Mouse (Mus musculus) heart, embryonic 10.5 days (tissue): ENCODE results near the gene Mrpl33. TPM values are rescaled to one million over a fixed set of nuclear protein-coding genes. Genes with fewer than 3 reads are reported as not detected.

Experiments used
- DNase-seq: peaks from one replicate; pipeline ENCODE4 v3.0.0-alpha.2; 2017; ENCODE audit warnings: low spot score
- H3K27ac ChIP-seq: fragments of 300-500 bp; sonication (generic); 2 replicates; pipeline ENCODE4 v1.5.1; 2016; ENCODE audit warnings: mild to moderate bottlenecking
- H3K27me3 ChIP-seq: fragments of 300-500 bp; sonication (generic); 2 replicates; pipeline ENCODE4 v1.6.1; 2016; ENCODE audit warnings: mild to moderate bottlenecking; ENCODE audit not compliant: poor library complexity, insufficient read depth, severe bottlenecking
- H3K36me3 ChIP-seq: fragments of 300-500 bp; sonication (generic); 2 replicates; pipeline ENCODE4 v1.6.1; 2016; ENCODE audit warnings: mild to moderate bottlenecking, moderate library complexity
- H3K4me1 ChIP-seq: fragments of 300-500 bp; sonication (generic); 2 replicates; pipeline ENCODE4 v1.6.1; 2016; ENCODE audit warnings: mild to moderate bottlenecking
- H3K4me3 ChIP-seq: fragments of 300-500 bp; sonication (generic); 2 replicates; pipeline ENCODE4 v1.5.1; 2016; ENCODE audit warnings: mild to moderate bottlenecking, moderate library complexity
- H3K9me3 ChIP-seq: fragments of 300-500 bp; sonication (generic); 2 replicates; pipeline ENCODE4 v1.6.1; 2016; ENCODE audit warnings: mild to moderate bottlenecking, moderate library complexity
- WGBS: fragments of 180-500 bp; shearing (Covaris S2); methylation state at CpG from one replicate; pipeline ENCODE4 v1.1.7; 2016; 5-methylcytosine and 5-hydroxymethylcytosine counted together
- polyA plus RNA-seq: library from polyadenylated mRNA; unstranded; fragments of >200 nt; fragmentation: Nextera tagmentation; extraction: Ambion mirVana; gene quantifications from 2 replicates; pipeline ENCODE4 v1.2.1, GENCODE M21; 2016

The Mrpl33 gene
- polyA plus RNA-seq, 1 experiment from 2014 or later: 294 TPM

- Histone ChIP-seq H3K4me1 (no peaks in the 10 kb centered on the region), H3K9me3 (no peaks in the 10 kb centered on the region), H3K36me3 (0 out of 2 replicates have a peak, but pooled peaks cover 7% of the 10 kb centered on the region), H3K4me3 (no peak overlapping the region), H3K27ac (no peak overlapping the region), H3K27me3 (no peaks in the 10 kb centered on the region)
- no peak for DNase-seq
- 90% methylated on average over 2 of the region's 2 CpGs for WGBS
Observed at GRCm38 (mm10) chr5:31650518-31651288, 54.0 kb downstream of the Mrpl33 start.

- no peaks in the 10 kb centered on the region for H3K27me3 ChIP-seq
- H3K27ac ChIP-seq: no peak overlapping the region
- H3K4me3 ChIP-seq: no peak overlapping the region
- H3K4me1 ChIP-seq: no peaks in the 10 kb centered on the region
- no peak for DNase-seq
- 79% methylated on average over 1 of the region's 1 CpGs for WGBS
- H3K9me3 ChIP-seq: no peaks in the 10 kb centered on the region
- H3K36me3 ChIP-seq: 0 out of 2 replicates have a peak, but pooled peaks cover 7% of the 10 kb centered on the region
Observed at GRCm38 (mm10) chr5:31655688-31656190, 59.0 kb downstream of the Mrpl33 start.

DNA sequence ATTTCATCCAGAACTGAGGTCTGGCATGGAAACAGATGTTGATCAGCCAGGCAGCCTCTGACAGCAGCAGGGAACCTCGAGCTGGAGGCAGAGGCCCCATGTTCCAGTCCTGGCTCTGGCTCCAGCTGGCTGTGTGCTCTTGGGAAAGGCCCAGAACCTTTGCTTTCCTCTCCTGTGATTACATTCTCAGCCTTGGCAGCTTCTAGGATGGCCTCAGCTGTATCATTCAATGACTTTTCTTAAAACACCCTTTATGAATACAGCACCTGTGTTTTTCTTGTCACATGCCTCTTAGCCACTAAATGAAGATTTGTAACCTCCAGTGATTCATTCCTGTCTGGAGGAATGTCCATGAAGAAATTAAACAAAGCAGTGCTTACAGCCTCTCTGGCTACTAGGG, 69.4 kb downstream of the Mrpl33 start:
- WGBS: 46% methylated on average over 1 of the region's 1 CpGs
- Histone ChIP-seq H3K9me3 (no peaks in the 10 kb centered on the region), H3K4me3 (no peak overlapping the region), H3K36me3 (no peaks in the 10 kb centered on the region), H3K4me1 (peaks cover 7% of the 10 kb centered on the region; the same call in 1 of the 2 replicates), H3K27ac (no peak overlapping the region), H3K27me3 (no peaks in the 10 kb centered on the region)
- no peak for DNase-seq

DNA sequence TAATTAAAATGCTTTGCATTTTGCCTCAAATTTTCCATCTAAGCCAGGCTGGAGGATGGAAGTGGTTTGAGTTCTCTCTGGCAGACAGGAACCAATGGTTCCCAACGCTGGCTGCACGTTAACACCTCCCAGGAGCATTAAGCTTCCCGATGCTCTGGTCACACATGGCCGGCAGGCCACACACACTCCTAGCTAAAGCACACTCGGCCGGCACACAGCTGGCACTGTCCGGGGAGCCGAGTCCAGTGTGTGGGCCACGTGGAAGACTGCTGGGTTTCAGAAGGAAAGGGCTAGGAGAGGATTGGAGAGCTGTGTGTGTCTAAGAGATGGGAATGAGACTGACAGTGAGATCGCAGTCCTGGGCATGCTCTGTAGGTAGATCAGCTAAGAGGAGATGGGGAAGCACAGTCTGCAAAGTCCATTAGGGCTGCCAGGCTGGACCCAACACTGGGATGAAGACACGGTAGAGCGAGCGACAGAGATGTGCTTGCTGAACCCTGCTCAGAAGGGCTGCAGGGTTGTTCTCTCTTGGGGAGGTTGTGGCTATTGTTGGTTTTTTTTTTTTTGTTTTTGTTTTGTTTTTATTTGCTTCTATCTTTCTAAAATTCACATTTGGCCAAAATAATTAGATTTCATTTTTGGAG, 71.7 kb downstream of the Mrpl33 start:
- no peak for DNase-seq
- WGBS: 85% methylated on average over 13 of the region's 13 CpGs

DNA sequence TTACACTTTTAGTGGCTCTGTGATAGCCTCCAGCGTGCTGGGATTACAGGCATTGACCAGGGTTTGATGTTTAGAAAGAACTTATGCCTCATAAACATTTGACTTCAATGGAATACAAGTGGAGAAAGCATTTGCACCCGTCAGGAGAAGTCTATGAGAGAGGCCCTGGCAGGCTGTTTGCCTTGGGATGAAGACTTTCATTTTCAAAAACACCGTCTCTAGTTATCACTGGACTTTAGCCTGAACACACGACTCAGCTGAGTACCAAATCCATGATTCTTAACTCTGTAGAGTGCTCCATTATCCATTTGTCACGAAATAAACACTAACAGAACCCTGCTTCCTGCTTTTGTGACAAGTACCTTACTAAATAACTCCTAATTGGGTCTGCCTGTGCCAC, 73.2 kb downstream of the Mrpl33 start:
- Histone ChIP-seq H3K27ac (no peak overlapping the region), H3K4me3 (no peak overlapping the region), H3K27me3 (no peaks in the 10 kb centered on the region), H3K4me1 (peaks cover 7% of the 10 kb centered on the region; the same call in 1 of the 2 replicates), H3K36me3 (no peaks in the 10 kb centered on the region), H3K9me3 (no peaks in the 10 kb centered on the region)
- 73% methylated on average over 5 of the region's 5 CpGs for WGBS
- DNase-seq: no peak

More for the DNA sequence above, 71.7 kb downstream of the Mrpl33 start:
- no peaks in the 10 kb centered on the region for H3K9me3 ChIP-seq
- no peak overlapping the region for H3K27ac ChIP-seq
- H3K4me3 ChIP-seq: no peak overlapping the region
- peaks cover 7% of the 10 kb centered on the region; the same call in 1 of the 2 replicates for H3K4me1 ChIP-seq
- no peaks in the 10 kb centered on the region for H3K36me3 ChIP-seq
- no peaks in the 10 kb centered on the region for H3K27me3 ChIP-seq

DNA sequence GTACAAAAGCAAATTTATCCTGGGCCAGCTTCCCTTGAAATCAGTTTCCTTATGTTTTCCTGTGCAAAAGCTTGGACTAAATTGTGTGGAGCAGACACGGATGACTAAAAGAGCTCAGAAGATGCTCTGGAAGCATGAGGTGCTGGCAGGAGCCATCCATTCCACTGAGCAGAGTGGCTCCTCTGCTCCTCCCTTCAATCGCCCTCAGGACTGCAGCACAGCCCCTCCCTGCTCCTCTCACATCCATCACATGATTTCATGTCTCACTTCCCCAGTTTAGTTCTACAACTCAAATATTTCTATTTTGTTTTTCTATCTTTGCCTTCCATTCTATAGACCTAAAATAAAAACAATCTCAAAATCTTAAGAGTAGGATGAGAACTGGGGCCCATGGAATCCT, 74.4 kb downstream of the Mrpl33 start:
- Histone ChIP-seq H3K27ac (no peak overlapping the region), H3K4me3 (no peak overlapping the region), H3K9me3 (no peaks in the 10 kb centered on the region), H3K36me3 (no peaks in the 10 kb centered on the region), H3K4me1 (peaks cover 7% of the 10 kb centered on the region; the same call in 1 of the 2 replicates), H3K27me3 (no peaks in the 10 kb centered on the region)
- DNase-seq: no peak
- WGBS: 56% methylated on average over 2 of the region's 2 CpGs

- WGBS: 70% methylated on average over 2 of the region's 2 CpGs
- H3K36me3 ChIP-seq: no peaks in the 10 kb centered on the region
- no peak overlapping the region for H3K27ac ChIP-seq
- DNase-seq: no peak
- H3K4me3 ChIP-seq: no peak overlapping the region
- no peaks in the 10 kb centered on the region for H3K9me3 ChIP-seq
- peaks cover 7% of the 10 kb centered on the region; the same call in 1 of the 2 replicates for H3K4me1 ChIP-seq
- no peaks in the 10 kb centered on the region for H3K27me3 ChIP-seq
Observed at GRCm38 (mm10) chr5:31673431-31673830, 76.7 kb downstream of the Mrpl33 start.

DNA sequence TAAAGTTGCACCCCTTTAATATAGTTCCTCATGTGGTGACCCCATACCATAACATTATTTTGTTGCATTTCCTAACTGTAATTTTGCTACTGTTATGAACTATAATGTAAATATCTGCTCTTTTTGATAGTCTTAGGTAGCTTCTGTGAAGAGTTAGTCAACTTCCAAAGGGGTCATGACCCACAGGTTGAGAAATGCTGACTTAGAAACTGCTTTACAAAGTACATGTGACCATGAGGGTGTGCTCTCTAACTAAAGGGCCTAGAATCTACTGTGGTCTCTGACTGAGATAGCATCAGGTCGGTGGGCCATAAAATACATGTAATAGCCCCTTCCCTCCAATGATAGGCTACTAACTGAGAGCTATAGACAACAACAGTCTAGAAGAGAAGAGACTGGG, 81.3 kb downstream of the Mrpl33 start:
- Histone ChIP-seq H3K36me3 (no peaks in the 10 kb centered on the region), H3K4me1 (no peaks in the 10 kb centered on the region; the same call in 1 of the 2 replicates), H3K9me3 (no peaks in the 10 kb centered on the region), H3K4me3 (no peak overlapping the region), H3K27me3 (no peaks in the 10 kb centered on the region), H3K27ac (no peak overlapping the region)
- 79% methylated on average over 1 of the region's 1 CpGs for WGBS
- no peak for DNase-seq

- Histone ChIP-seq H3K4me1 (no peaks in the 10 kb centered on the region), H3K4me3 (no peak overlapping the region), H3K9me3 (no peaks in the 10 kb centered on the region), H3K27me3 (no peaks in the 10 kb centered on the region), H3K36me3 (no peaks in the 10 kb centered on the region), H3K27ac (no peak overlapping the region)
- DNase-seq: no peak
- 81% methylated on average over 4 of the region's 4 CpGs for WGBS
Observed at GRCm38 (mm10) chr5:31680183-31680582, 83.4 kb downstream of the Mrpl33 start.

- H3K27me3 ChIP-seq: no peaks in the 10 kb centered on the region
- no peak overlapping the region for H3K4me3 ChIP-seq
- WGBS: 86% methylated on average over 1 of the region's 1 CpGs
- no peak overlapping the region for H3K27ac ChIP-seq
- DNase-seq: no peak
- no peaks in the 10 kb centered on the region for H3K36me3 ChIP-seq
- H3K9me3 ChIP-seq: no peaks in the 10 kb centered on the region
- H3K4me1 ChIP-seq: peaks cover 5% of the 10 kb centered on the region; the same call in 1 of the 2 replicates
Observed at GRCm38 (mm10) chr5:31682305-31682704, 85.6 kb downstream of the Mrpl33 start.

DNA sequence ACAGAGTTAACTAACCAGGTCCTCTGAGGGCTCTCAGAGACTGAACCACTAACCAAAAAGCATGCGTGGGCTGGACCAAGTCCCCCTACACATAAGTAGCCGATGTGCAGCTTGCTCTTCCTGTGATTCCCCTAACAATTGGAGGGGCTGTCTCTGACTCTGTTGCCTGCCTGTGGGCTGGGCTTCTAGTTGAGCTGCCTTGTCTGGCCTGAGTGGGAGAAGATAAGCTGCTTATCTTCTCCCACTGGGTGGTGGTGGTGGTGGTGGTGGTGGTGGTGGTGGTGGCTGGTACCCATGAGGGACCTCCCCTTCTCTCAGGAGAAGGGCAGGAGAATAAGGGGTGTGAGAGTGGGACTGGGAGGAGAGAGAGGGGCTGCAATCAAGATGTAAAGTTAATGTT, 89.3 kb downstream of the Mrpl33 start:
- peak overlapping the region; percentile 16; the same call in 1 of the 2 replicates for H3K27ac ChIP-seq
- WGBS: 42% methylated on average over 2 of the region's 2 CpGs

DNA sequence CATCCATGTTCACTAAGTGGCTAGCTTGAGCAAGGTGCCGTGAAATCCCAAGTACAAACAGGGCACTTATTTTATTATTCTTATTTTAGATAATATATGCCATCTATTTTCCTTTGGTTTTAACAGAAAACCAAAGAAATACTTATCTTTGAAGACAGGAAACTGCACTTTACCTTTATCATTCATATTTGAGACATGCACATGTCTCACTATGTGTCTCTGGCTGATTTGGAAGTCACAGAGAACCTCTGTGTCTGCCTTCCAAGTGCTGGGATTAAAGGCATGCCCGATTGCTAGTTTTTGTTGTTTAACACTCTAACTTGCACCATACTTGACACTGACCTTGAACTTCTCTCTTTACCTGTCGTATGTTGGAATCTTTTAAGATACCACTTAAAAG, 91.2 kb downstream of the Mrpl33 start:
- H3K36me3 ChIP-seq: no peaks in the 10 kb centered on the region
- no peaks in the 10 kb centered on the region for H3K9me3 ChIP-seq
- H3K4me3 ChIP-seq: no peak overlapping the region
- H3K27ac ChIP-seq: no peak overlapping the region
- peaks cover 5% of the 10 kb centered on the region; the same call in 1 of the 2 replicates for H3K4me1 ChIP-seq
- 89% methylated on average over 3 of the region's 3 CpGs for WGBS
- DNase-seq: no peak
- no peaks in the 10 kb centered on the region for H3K27me3 ChIP-seq

More for the DNA sequence above, 89.3 kb downstream of the Mrpl33 start:
- no peak overlapping the region for H3K4me3 ChIP-seq
- H3K27me3 ChIP-seq: no peaks in the 10 kb centered on the region
- H3K36me3 ChIP-seq: no peaks in the 10 kb centered on the region
- H3K9me3 ChIP-seq: no peaks in the 10 kb centered on the region
- H3K4me1 ChIP-seq: peaks cover 5% of the 10 kb centered on the region; the same call in 1 of the 2 replicates
- DNase-seq: peak; percentile 81

DNA sequence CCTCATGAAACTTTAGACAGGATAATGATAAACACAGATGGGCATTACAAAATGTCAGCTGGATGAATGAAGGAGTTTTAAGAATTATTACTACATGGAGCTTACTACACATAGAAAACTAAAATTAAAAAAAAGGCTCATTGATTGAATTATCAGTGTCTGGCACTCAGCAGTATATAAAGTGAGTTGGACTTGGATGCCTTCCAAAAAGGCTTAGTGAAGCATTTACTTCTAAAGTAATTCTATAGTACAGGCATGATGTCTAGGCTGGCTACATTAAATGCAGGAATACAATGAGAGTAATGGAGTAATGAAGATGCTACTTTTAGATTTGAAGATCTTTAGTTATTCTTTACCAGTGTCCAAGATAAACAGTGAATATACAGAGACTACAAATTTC, 96.5 kb downstream of the Mrpl33 start:
- Histone ChIP-seq H3K4me3 (no peak overlapping the region), H3K9me3 (no peaks in the 10 kb centered on the region), H3K27ac (no peak overlapping the region), H3K27me3 (no peaks in the 10 kb centered on the region), H3K4me1 (peaks cover 8% of the 10 kb centered on the region), H3K36me3 (no peaks in the 10 kb centered on the region)
- no peak for DNase-seq
